Mouse (Mus musculus) stomach, embryonic 14.5 days (tissue): ENCODE data around the gene Zbtb38. TPM values are rescaled to one million over a fixed set of nuclear protein-coding genes. Genes with fewer than 3 reads are reported as not detected.
"Not testable (repeated sequence)": the region's sequence is repeated elsewhere in the genome, so short reads cannot be mapped to it uniquely, and the experiment has no call there.

Experiments
- ATAC-seq: fragments of 200-750 bp; cut with Nextera tagmentation; 2 replicates; pipeline ENCODE4 v1.8.0; 2017; ENCODE audit warnings: low read depth, moderate TSS enrichment; ENCODE audit not compliant: insufficient number of reproducible peaks, insufficient read depth, low FRiP score
- H3K27ac ChIP-seq: fragments of 300-500 bp; sonication (generic); 2 replicates; pipeline ENCODE4 v1.5.1; 2014; ENCODE audit warnings: mild to moderate bottlenecking, low read length, moderate library complexity, mixed read lengths
- H3K27me3 ChIP-seq: fragments of 300-500 bp; sonication (generic); 2 replicates; pipeline ENCODE4 v1.6.1; 2014; ENCODE audit warnings: low read length, control low read depth, mixed read lengths; ENCODE audit not compliant: control insufficient read depth, insufficient read depth
- H3K36me3 ChIP-seq: fragments of 300-500 bp; sonication (generic); 2 replicates; pipeline ENCODE4 v1.6.1; 2014; ENCODE audit warnings: mild to moderate bottlenecking, control low read depth, low read length, moderate library complexity, mixed read lengths; ENCODE audit not compliant: control insufficient read depth, insufficient read depth
- H3K4me1 ChIP-seq: fragments of 300-500 bp; sonication (generic); 2 replicates; pipeline ENCODE4 v1.6.1; 2014; ENCODE audit warnings: low read length, control low read depth, mixed read lengths; ENCODE audit not compliant: control insufficient read depth, insufficient read depth
- H3K4me2 ChIP-seq: fragments of 300-500 bp; sonication (generic); replicated peaks from 2 replicates; pipeline ENCODE4 v1.6.1; 2014; ENCODE audit warnings: low read depth, low read length, control low read depth
- H3K4me3 ChIP-seq: fragments of 300-500 bp; sonication (generic); 2 replicates; pipeline ENCODE4 v1.5.1; 2014; ENCODE audit warnings: low read depth, low read length, control low read depth
- H3K9ac ChIP-seq: fragments of 300-500 bp; sonication (generic); replicated peaks from 2 replicates; pipeline ENCODE4 v1.6.1; 2014; ENCODE audit warnings: low read depth, mild to moderate bottlenecking, control low read depth, low read length, moderate library complexity, mixed read lengths
- H3K9me3 ChIP-seq: fragments of 300-500 bp; sonication (generic); 2 replicates; pipeline ENCODE4 v1.6.1; 2016; ENCODE audit warnings: low read depth, low read length, control low read depth; ENCODE audit not compliant: control insufficient read depth
- WGBS: fragments of 180-500 bp; shearing (Covaris S2); extraction: QIAGEN DNeasy Blood & Tissue Kit; methylation state at CpG from one replicate; pipeline ENCODE4 v1.1.7; 2014; 5-methylcytosine and 5-hydroxymethylcytosine counted together
- polyA plus RNA-seq: library from polyadenylated mRNA; unstranded; fragments of >200 nt; fragmentation: Nextera tagmentation; extraction: Ambion mirVana; gene quantifications from 2 replicates; pipeline ENCODE4 v1.2.1, GENCODE M21; 2014

Zbtb38 gene
- polyA plus RNA-seq, 1 experiment from 2014 or later: 23.0 TPM

GRCm38 (mm10) chr9:96646668-96647295 is 105.8 kb downstream of the Zbtb38 start:
- Histone ChIP-seq H3K9ac (no peak overlapping the region), H3K4me1 (no peaks in the 10 kb centered on the region), H3K9me3 (no peaks in the 10 kb centered on the region), H3K36me3 (no peaks in the 10 kb centered on the region), H3K27me3 (no peaks in the 10 kb centered on the region), H3K4me2 (no peak overlapping the region), H3K27ac (no peak overlapping the region), H3K4me3 (no peak overlapping the region)
- 63% methylated on average over 2 of the region's 2 CpGs for WGBS
- ATAC-seq: no peak

DNA sequence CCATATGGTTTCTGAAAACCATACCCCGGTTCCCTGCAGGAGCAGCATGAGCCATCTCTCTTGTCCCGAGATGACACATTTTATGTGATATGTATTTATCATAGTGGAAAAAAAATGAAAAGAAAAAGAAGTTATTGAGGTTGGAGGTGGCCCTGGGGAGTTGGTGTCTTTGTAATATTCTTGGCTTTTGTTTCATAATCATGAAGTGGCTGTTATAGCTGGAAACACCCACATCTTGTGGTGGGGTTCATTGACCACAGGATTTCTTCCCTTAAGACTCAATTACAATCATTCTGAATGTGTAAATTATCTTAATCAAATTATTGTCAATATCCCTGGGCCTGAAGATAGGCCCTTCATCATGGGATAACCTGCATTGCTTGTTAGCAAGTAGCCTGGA is 107.8 kb downstream of the Zbtb38 start:
- WGBS: 86% methylated on average over 2 of the region's 2 CpGs

GRCm38 (mm10) chr9:96644002-96644401 is 108.6 kb downstream of the Zbtb38 start:
- not testable (repeated sequence) for H3K4me1 ChIP-seq, H3K27me3 ChIP-seq, H3K36me3 ChIP-seq, H3K27ac ChIP-seq, H3K4me2 ChIP-seq, H3K9ac ChIP-seq, H3K9me3 ChIP-seq, ATAC-seq, H3K4me3 ChIP-seq
- 69% methylated on average over 3 of the region's 3 CpGs for WGBS

More for the DNA sequence above, 107.8 kb downstream of the Zbtb38 start:
- ATAC-seq: no peak
- H3K4me3 ChIP-seq: no peak overlapping the region
- no peaks in the 10 kb centered on the region for H3K36me3 ChIP-seq
- H3K4me2 ChIP-seq: no peak overlapping the region
- H3K27ac ChIP-seq: no peak overlapping the region
- no peaks in the 10 kb centered on the region for H3K4me1 ChIP-seq
- H3K9me3 ChIP-seq: no peaks in the 10 kb centered on the region
- H3K27me3 ChIP-seq: no peaks in the 10 kb centered on the region
- H3K9ac ChIP-seq: no peak overlapping the region

DNA sequence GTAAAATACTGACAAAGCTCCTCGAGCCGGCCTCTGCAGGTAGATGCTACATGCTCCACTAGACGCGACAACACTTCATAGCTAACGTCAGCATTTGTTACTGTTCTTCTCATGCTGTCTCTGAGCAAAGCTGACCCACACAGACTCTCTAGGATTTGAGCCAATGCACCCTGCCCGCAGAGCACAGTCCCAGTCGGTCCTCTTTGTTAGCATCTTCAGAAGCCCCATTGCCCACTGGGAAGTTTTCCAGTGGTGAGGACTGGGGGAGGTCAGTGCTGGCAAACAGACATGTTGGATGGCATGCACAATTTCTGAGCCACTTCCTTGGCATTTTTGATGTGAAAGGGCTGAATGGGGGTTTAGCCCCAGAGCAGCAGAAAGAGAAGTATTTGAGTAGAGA is 113.2 kb downstream of the Zbtb38 start:
- WGBS: 92% methylated on average over 7 of the region's 7 CpGs
- Histone ChIP-seq H3K4me2 (no peak overlapping the region), H3K9ac (no peak overlapping the region), H3K4me3 (no peak overlapping the region), H3K9me3 (no peaks in the 10 kb centered on the region), H3K36me3 (no peaks in the 10 kb centered on the region), H3K4me1 (no peaks in the 10 kb centered on the region), H3K27me3 (no peaks in the 10 kb centered on the region), H3K27ac (no peak overlapping the region)
- ATAC-seq: no peak

- ATAC-seq: no peak
- H3K9me3 ChIP-seq: no peaks in the 10 kb centered on the region
- no peak overlapping the region for H3K9ac ChIP-seq
- H3K27ac ChIP-seq: no peak overlapping the region
- no peak overlapping the region for H3K4me3 ChIP-seq
- H3K4me2 ChIP-seq: no peak overlapping the region
- no peaks in the 10 kb centered on the region for H3K36me3 ChIP-seq
- no peaks in the 10 kb centered on the region for H3K4me1 ChIP-seq
- H3K27me3 ChIP-seq: no peaks in the 10 kb centered on the region
- 69% methylated on average over 7 of the region's 7 CpGs for WGBS
Measured at GRCm38 (mm10) chr9:96638508-96638907, 114.1 kb downstream of the Zbtb38 start.

- Histone ChIP-seq H3K4me2 (no peak overlapping the region), H3K27me3 (no peaks in the 10 kb centered on the region), H3K9ac (no peak overlapping the region), H3K9me3 (no peaks in the 10 kb centered on the region), H3K4me3 (no peak overlapping the region), H3K4me1 (peaks cover 6% of the 10 kb centered on the region; the same call in 1 of the 2 replicates), H3K27ac (no peak overlapping the region), H3K36me3 (no peaks in the 10 kb centered on the region)
- WGBS: 72% methylated on average over 7 of the region's 7 CpGs
- ATAC-seq: no peak
Measured at GRCm38 (mm10) chr9:96637157-96637548, 115.5 kb downstream of the Zbtb38 start.

- Histone ChIP-seq H3K4me1 (peaks cover 8% of the 10 kb centered on the region; the same call in 1 of the 2 replicates), H3K4me2 (no peak overlapping the region), H3K4me3 (no peak overlapping the region), H3K9ac (no peak overlapping the region), H3K27ac (no peak overlapping the region), H3K36me3 (no peaks in the 10 kb centered on the region), H3K27me3 (no peaks in the 10 kb centered on the region), H3K9me3 (no peaks in the 10 kb centered on the region)
- 43% methylated on average over 9 of the region's 9 CpGs for WGBS
- no peak for ATAC-seq
Measured at GRCm38 (mm10) chr9:96636423-96637156, 116.0 kb downstream of the Zbtb38 start.

GRCm38 (mm10) chr9:96635899-96636298 is 116.7 kb downstream of the Zbtb38 start:
- no peak overlapping the region for H3K4me3 ChIP-seq
- H3K4me2 ChIP-seq: no peak overlapping the region
- no peaks in the 10 kb centered on the region for H3K9me3 ChIP-seq
- peaks cover 8% of the 10 kb centered on the region; the same call in 1 of the 2 replicates for H3K4me1 ChIP-seq
- H3K27me3 ChIP-seq: no peaks in the 10 kb centered on the region
- H3K36me3 ChIP-seq: no peaks in the 10 kb centered on the region
- H3K27ac ChIP-seq: no peak overlapping the region
- WGBS: 55% methylated on average over 3 of the region's 3 CpGs
- H3K9ac ChIP-seq: no peak overlapping the region
- ATAC-seq: no peak
